Mouse (Mus musculus): ENCODE data around the gene Poll. TPM values are rescaled to one million over a fixed set of nuclear protein-coding genes. Genes with fewer than 3 reads are reported as not detected.
A peak's percentile ranks its signal among the peaks of the same experiment; 100 is the strongest.

Gene Poll
- polyA plus RNA-seq, 1 experiment from 2014 or later: 8.7 TPM

DNA sequence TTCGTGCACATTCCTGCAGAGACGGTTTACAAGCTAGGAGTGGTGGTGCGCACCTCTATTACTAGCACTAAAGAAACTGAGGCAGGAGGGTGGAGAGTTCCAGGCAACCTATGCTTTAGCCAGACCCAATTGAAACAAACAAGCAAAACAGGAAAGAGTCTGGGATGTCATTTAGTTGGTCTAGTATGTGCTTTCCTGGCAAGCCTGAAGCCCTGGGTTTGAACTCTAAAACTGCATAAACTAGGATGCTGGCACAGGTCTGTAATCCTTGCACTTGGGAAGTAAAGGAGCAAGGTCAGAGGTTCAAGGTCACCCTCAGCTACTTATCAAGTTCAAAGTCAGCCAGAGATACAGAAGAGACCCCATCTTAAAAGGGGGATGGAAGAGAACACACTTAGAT is 18.3 kb downstream of the Poll start:
- peaks cover 18% of the 10 kb centered on the region; the same call in 1 of the 2 replicates for H3K27me3 ChIP-seq (replicated peaks; ENCODE audit: insufficient read depth, low read length)
- no peaks in the 10 kb centered on the region for H3K9me3 ChIP-seq (ENCODE audit: low read length)
- DNase-seq (ENCODE audit: low spot score) (no peak), ATAC-seq (no peak)
- H3K9ac ChIP-seq (replicated peaks; ENCODE audit: low read depth): no peak overlapping the region
- no peak overlapping the region for H3K27ac ChIP-seq (ENCODE audit: low read length)
- WGBS: 28% methylated on average over 3 of the region's 3 CpGs
- H3K4me3 ChIP-seq (ENCODE audit: low read depth, low read length): peak overlapping the region; percentile 24; the same call in 1 of the 2 replicates
- TF ChIP-seq CTCF (IDR thresholded peaks at IDR 0.05) (no peak), EP300 (IDR thresholded peaks at IDR 0.05) (no peak)
- H3K36me3 ChIP-seq (ENCODE audit: insufficient read depth, low read length): no peaks in the 10 kb centered on the region
- H3K4me2 ChIP-seq (replicated peaks; ENCODE audit: low read depth, low read length): peak overlapping the region; percentile 56; the same call in 1 of the 2 replicates
- no peaks in the 10 kb centered on the region for H3K4me1 ChIP-seq (ENCODE audit: insufficient read depth, low read depth, low read length)

GRCm38 (mm10) chr19:45541409-45542041 is 18.8 kb downstream of the Poll start:
- Histone ChIP-seq H3K27ac (ENCODE audit: low read length) (no peak overlapping the region), H3K4me2 (replicated peaks; ENCODE audit: low read depth, low read length) (peak overlapping the region; percentile 56), H3K27me3 (replicated peaks; ENCODE audit: insufficient read depth, low read length) (peaks cover 18% of the 10 kb centered on the region; the same call in 1 of the 2 replicates), H3K9ac (replicated peaks; ENCODE audit: low read depth) (no peak overlapping the region), H3K36me3 (ENCODE audit: insufficient read depth, low read length) (no peaks in the 10 kb centered on the region), H3K4me1 (ENCODE audit: insufficient read depth, low read depth, low read length) (no peaks in the 10 kb centered on the region), H3K9me3 (ENCODE audit: low read length) (no peaks in the 10 kb centered on the region), H3K4me3 (ENCODE audit: low read depth, low read length) (peak overlapping the region; percentile 24)
- peak; percentile 39 for DNase-seq (ENCODE audit: low spot score)
- TF ChIP-seq EP300 (IDR thresholded peaks at IDR 0.05) (no peak), CTCF (IDR thresholded peaks at IDR 0.05) (no peak)
- peak; percentile 23; the same call in 1 of the 2 replicates for ATAC-seq
- WGBS: 4% methylated on average over 17 of the region's 58 CpGs

DNA sequence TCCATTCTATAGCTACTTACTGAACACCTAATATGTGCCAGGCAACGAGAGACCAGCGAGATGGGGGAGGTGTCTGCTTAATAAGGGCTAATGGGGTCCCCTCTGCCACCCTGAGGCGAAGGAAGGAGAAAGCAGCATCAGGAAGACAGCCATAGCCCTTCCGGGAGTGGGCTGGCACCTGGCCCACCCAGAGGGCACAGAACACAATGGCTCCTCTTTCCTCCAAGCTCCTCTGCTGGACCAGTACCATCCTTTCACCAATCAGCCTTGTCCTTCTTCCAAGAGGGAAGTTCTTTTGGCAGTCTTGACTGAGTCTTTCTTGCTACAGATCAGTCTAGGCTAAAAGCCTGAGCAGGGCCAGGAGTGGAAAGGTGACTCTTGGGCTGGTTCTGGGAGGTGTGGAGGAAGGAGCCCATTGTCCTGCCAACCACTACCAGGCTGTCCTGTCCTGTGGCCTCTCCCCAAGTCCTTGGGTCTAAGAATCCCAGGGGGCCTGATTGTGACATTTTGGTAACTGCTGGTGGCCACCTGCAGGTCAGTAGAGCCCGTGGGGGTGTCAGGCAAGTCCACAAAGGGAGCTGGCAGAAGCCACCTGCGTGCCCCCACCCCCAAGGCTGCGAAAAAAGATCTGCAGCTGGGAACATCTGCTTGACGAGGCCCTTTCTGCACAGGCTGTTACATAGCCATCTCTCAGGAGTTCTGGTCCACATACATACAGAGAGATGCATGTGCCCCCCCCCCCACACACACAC is 19.5 kb downstream of the Poll start:
- TF ChIP-seq EP300 (IDR thresholded peaks at IDR 0.05) (no peak), CTCF (IDR thresholded peaks at IDR 0.05) (no peak)
- 29% methylated on average over 8 of the region's 8 CpGs for WGBS
- peaks cover 18% of the 10 kb centered on the region; the same call in 1 of the 2 replicates for H3K27me3 ChIP-seq (replicated peaks; ENCODE audit: insufficient read depth, low read length)
- H3K27ac ChIP-seq (ENCODE audit: low read length): no peak overlapping the region
- H3K9ac ChIP-seq (replicated peaks; ENCODE audit: low read depth): no peak overlapping the region
- no peaks in the 10 kb centered on the region for H3K36me3 ChIP-seq (ENCODE audit: insufficient read depth, low read length)
- no peak for ATAC-seq
- no peaks in the 10 kb centered on the region for H3K4me1 ChIP-seq (ENCODE audit: insufficient read depth, low read depth, low read length)
- no peaks in the 10 kb centered on the region for H3K9me3 ChIP-seq (ENCODE audit: low read length)
- no peak for DNase-seq (ENCODE audit: low spot score)
- H3K4me3 ChIP-seq (ENCODE audit: low read depth, low read length): no peak overlapping the region
- H3K4me2 ChIP-seq (replicated peaks; ENCODE audit: low read depth, low read length): peak overlapping the region; percentile 56; the same call in 1 of the 2 replicates

DNA sequence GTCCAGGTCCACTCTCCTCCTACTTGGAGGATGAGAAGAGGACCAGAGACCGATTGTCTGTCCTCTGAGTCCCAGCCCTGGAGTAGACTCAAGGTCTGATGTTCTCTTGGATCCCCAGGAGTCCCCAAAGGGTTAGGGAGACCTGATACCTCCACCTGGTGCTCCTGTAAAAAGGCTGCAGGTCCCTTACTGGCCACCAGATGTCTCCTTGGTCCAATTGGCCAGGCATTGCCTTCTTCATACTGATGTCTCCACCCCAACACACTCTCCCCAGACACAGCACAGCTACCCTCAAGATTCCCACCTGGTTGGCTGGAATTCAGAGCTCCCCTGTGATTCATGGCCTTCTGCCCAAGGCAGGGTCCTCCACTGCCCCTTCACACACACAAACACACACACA is 22.8 kb downstream of the Poll start:
- H3K9ac ChIP-seq (replicated peaks; ENCODE audit: low read depth): no peak overlapping the region
- H3K4me1 ChIP-seq (ENCODE audit: insufficient read depth, low read depth, low read length): no peaks in the 10 kb centered on the region
- peaks cover 11% of the 10 kb centered on the region; the same call in 1 of the 2 replicates for H3K27me3 ChIP-seq (replicated peaks; ENCODE audit: insufficient read depth, low read length)
- ATAC-seq (peak; percentile 32; the same call in 1 of the 2 replicates), DNase-seq (ENCODE audit: low spot score) (peak; percentile 74)
- no peak overlapping the region for H3K27ac ChIP-seq (ENCODE audit: low read length)
- H3K36me3 ChIP-seq (ENCODE audit: insufficient read depth, low read length): no peaks in the 10 kb centered on the region
- TF ChIP-seq EP300 (IDR thresholded peaks at IDR 0.05) (no peak), CTCF (IDR thresholded peaks at IDR 0.05) (peak; percentile 84)
- H3K4me2 ChIP-seq (replicated peaks; ENCODE audit: low read depth, low read length): no peak overlapping the region
- 60% methylated on average over 1 of the region's 1 CpGs for WGBS
- H3K9me3 ChIP-seq (ENCODE audit: low read length): no peaks in the 10 kb centered on the region
- no peak overlapping the region for H3K4me3 ChIP-seq (ENCODE audit: low read depth, low read length)

DNA sequence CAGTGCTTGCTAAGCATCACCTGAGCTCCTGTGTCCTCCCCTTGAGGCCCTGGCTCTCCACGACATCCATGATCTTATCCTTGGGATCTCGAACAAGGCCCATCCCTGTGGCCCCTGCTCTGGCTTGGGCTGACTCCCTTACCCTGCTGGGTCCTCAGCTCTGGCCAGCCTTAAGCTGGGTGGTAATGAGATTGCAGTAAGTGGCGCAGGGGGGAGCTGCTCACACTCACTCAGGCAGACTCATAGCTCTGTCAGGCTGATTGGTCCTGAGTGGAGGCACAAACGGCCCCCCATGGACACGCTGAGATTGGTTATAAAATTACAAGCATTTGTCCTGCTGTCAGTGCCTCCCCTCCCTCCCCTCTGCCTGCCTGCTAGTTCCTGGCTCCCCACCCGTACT is 24.4 kb downstream of the Poll start:
- Histone ChIP-seq H3K36me3 (ENCODE audit: insufficient read depth, low read length) (no peaks in the 10 kb centered on the region), H3K27me3 (replicated peaks; ENCODE audit: insufficient read depth, low read length) (no peaks in the 10 kb centered on the region), H3K9ac (replicated peaks; ENCODE audit: low read depth) (no peak overlapping the region), H3K9me3 (ENCODE audit: low read length) (no peaks in the 10 kb centered on the region), H3K4me1 (ENCODE audit: insufficient read depth, low read depth, low read length) (no peaks in the 10 kb centered on the region), H3K4me2 (replicated peaks; ENCODE audit: low read depth, low read length) (no peak overlapping the region), H3K4me3 (ENCODE audit: low read depth, low read length) (no peak overlapping the region), H3K27ac (ENCODE audit: low read length) (no peak overlapping the region)
- 48% methylated on average over 6 of the region's 6 CpGs for WGBS
- ATAC-seq (no peak), DNase-seq (ENCODE audit: low spot score) (no peak)
- no peak for TF ChIP-seq CTCF (IDR thresholded peaks at IDR 0.05)
- TF ChIP-seq EP300 (IDR thresholded peaks at IDR 0.05): no peak

DNA sequence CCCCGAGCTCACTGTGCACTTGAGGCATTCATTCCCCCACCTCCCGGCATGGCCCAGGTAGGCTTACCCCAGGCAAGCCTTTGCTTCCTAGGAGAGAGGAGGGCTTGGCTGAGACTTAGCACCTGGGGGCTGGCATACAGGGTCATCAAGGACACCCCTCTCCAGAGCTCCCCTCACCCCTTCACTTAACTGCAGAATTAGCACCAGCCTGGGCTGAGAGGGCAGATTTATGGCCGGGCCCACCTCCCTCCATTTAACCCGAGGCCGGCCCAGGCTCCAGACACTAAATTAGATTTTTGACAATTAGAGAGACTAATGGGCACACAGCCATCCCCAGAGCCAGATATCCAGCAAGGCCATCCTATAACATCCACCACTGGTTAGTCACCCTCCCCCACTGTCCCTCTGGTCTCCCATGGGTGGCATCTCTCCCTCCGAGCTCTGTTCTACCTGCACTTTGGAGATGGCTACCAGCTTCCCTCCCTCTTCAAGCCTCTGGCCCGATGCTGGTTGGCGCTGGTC is 25.1 kb downstream of the Poll start:
- no peak overlapping the region for H3K27ac ChIP-seq (ENCODE audit: low read length)
- no peak for ATAC-seq
- H3K9ac ChIP-seq (replicated peaks; ENCODE audit: low read depth): no peak overlapping the region
- no peaks in the 10 kb centered on the region for H3K4me1 ChIP-seq (ENCODE audit: insufficient read depth, low read depth, low read length)
- 73% methylated on average over 8 of the region's 8 CpGs for WGBS
- DNase-seq (ENCODE audit: low spot score): no peak
- H3K4me2 ChIP-seq (replicated peaks; ENCODE audit: low read depth, low read length): no peak overlapping the region
- no peaks in the 10 kb centered on the region for H3K36me3 ChIP-seq (ENCODE audit: insufficient read depth, low read length)
- no peaks in the 10 kb centered on the region for H3K9me3 ChIP-seq (ENCODE audit: low read length)
- TF ChIP-seq CTCF (IDR thresholded peaks at IDR 0.05) (no peak), EP300 (IDR thresholded peaks at IDR 0.05) (no peak)
- H3K4me3 ChIP-seq (ENCODE audit: low read depth, low read length): no peak overlapping the region
- no peaks in the 10 kb centered on the region for H3K27me3 ChIP-seq (replicated peaks; ENCODE audit: insufficient read depth, low read length)
